Mouse (Mus musculus): ENCODE results near the gene Zfp710.
A peak's percentile ranks its signal among the peaks of the same experiment; 100 is the strongest.
"Not testable (repeated sequence)": the region's sequence is repeated elsewhere in the genome, so short reads cannot be mapped to it uniquely, and the experiment has no call there.

Zfp710 gene

DNA sequence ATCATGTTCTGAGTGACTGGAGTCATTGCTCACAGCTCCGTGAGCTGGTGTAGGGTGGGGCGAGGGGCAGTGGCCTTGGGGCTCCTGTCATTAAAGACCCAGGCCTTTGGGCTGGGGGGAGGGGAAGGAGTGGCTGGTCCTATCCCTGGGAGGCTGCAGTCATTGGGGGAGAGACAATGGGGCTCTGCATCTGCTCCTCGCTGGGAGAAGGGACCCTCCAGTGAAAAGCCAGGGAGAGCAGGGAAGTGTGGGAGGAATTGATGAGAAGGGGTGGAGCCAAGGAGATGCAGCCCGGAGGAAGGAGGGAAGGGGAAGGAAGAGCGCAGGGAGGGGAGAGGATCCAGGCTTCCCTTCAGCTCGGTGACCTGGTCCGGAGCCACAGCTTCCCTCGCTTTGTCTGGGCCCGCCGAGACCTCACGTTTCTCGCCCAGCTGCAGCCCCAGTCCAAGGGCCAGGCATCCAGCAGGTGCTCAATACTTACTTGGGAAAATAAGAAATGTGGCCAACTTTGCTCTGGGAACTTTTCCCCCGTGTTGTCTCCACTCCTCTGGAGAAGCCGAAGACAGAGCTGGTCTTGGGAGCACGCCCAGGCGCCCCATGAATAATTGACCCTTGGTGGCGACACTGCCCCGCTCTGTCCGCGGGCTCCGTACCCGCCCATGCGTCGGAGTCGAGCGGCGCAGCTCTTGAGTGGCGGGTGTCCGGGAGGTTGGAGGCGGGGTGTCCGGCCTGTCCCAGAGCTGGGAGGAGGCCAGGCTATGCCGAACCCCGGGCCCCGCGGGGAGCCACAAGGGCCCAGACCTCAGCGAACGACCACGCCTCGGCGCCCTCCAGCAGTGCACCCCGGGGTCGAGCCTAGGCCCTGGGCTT, at the start of gene Zfp710:
Zfp710 (plus strand) TSS at position 294 of the 870 bp plus-strand sequence.
- peak; percentile 77 for DNase-seq

DNA sequence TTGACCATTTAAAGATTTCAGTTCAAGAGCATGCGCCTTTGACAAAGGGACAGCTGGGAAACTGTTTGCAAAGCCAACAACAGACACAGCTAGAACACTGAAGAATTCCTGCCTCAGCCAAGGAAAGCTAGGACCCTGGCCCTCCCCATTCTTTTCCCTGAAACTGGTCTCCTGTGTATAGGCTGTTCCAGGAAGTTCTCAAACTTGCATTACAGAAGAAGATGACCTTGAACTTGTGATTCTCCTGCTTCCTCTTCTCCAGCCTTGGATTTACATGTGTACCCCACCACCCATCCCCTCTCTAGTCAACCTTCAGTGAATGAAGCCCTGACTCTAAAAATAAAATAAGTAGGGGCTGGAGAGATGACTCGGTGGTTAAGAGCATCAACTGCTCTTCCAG, 49.3 kb upstream of the Zfp710 start:
- no peak for DNase-seq

DNA sequence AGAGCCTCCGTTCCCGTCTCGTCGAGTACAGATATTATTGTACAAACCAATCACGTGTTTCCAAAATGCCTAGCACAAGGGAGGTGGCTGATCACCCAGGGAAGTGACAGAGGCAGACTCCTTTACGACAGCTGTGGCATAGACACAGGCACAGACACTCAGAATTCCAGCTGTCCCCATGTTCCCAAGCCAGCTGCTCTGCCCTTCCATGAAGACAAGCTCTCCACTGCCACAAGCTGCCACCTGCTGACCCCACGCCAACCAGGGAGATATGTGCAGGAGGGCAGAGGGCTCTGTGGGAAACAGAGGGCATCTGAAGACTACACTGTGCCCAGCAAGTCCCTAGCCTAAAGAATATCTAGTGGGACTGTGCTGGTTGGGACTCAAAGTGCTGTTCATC, 37.9 kb upstream of the Zfp710 start:
- no peak for DNase-seq

DNA sequence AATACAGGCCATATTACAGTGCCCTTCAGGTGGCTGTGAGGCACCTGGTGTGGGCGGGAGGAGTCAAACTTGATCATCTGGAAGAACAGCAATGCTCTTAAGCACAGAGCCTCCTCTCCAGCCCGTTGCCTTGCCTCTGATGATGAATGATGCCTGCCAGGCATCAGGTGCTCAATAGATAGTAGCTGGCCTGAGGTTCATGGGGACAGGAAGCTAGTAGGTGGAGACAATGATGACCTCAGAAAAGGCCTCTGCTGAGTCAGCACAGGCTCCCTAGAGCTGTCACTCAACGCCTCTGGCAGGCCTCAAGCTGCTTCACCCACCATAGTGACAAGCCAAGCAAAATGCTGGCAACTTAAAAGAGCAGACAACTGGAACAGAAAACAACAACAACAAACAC, 36.9 kb upstream of the Zfp710 start:
- DNase-seq = no peak

DNA sequence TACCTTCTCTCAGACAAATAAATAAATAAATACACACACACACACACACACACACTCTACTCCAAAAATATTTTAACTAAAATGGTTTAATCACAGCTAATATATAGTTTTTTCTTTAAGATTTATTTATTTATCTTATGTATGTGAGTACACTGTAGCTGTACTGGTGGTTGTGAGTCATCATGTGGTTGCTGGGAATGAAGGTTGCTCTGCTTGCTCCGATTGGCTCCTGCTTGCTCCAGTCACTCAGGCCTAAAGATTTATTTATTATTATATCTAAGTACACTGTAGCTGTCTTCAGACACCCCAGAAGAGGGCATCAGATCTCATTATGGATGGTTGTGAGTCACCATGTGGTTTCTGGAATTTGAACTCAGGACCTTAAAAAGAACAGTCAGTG, 36.1 kb upstream of the Zfp710 start:
- DNase-seq = not testable (repeated sequence)

DNA sequence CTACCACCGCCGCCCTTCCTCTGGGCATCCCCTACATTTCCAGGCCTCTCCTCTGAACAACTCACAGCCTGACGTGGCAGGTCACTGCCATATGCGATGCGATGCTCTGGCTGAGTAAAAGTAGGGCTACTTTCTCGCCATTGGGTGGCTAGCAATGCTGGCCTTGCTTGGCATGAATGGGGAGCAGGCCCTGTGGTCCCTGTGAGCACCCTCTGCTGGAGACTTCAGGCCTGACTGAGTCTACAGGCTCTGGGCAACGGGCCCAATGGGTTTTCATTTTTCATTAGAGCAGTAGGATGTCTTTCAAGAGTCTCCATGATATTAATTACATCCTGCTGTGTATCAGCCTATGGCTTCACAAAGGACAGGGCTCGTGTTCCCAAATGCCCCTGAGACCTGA, 30.1 kb upstream of the Zfp710 start:
- peak; percentile 45 for DNase-seq

DNA sequence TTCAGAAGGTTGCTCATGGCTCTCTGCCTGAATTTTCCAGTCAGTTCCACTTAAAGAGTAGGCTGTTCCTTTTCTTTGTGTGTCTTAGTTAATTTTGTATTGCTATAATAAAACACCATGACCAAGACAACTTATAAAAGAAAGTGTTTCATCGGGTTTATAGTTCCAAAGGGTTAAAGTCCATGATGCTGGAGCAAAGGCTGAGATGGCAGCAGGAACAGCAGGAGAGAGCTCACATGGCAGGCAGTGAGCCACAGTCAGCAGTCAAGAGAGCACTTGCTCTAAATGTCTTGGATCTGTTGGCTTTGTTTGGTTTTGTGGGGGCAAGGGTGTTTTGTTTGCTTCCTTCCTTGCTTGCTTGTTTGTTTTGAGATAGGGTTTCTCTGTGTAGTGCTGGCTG, 26.9 kb upstream of the Zfp710 start:
- no peak for DNase-seq

DNA sequence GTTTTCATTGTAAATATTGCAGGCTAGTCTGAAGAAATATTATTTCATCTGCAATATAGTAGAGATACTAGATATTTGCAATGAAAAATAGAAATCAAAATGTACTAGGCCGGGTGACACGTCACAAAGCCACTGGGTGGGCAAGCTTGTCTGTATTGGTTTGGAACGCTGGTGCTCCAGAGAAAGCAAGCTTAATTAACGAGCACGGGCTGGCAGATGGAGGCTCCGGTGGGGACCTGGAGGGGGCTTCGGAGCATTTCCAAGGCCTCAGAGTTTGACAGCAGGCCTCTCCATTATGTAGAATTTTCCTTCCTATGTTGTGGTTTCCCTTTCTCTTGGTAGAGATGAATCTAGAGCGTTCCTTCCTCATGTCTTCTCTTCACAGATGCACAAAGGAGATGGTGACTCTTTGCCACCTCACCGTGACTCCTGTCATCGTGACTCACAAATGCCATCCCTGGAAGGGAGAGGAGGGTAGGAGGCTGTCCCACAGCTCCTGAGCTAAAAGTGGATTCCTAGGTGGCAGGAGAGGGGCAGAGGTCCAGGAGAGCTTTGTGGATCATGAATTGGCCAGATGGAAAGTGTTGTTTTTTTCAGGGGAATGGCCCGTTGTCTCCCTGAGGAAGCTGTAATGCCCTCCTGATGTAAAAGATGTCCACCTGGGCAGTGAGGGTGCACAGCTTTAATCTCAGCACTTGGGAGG, 22.1 kb upstream of the Zfp710 start:
- DNase-seq = peak; percentile 28

DNA sequence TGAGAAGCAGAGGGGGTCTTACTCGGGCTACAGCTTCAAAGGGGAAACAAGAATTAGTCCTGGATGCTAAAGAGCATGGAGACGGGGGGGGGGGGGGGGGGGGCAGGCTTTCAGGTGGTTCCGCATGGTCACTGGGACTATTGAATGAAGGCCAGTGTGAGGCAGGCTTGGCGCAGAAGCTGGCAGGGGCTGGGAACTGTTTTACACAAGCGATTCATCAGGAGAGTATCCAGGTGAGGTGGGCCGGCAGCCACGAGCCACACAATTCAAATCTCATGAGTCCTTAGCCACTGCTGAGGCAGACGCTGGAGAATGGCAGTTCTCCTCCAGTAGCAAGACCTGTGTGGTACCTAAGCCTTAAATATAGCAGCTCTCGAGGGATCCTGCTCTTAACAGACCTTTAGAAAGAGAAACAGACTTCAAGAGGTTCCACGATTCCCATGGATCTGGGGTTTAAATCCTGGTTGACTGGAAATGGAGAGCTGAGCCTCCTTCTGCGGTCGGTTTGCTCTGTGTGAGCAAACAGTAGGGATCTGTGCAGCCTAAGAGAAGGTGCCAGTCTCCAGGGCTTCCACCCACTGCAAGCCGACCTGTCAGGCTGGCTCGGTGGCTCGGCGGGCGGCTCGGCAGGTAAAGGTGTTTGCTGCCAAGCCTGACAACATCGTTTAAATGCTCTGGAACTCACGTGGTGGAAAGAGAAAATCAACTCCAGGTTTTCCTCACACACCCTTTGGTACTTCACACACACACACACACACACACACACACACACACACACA, 19.6 kb upstream of the Zfp710 start:
- DNase-seq = peak; percentile 22

DNA sequence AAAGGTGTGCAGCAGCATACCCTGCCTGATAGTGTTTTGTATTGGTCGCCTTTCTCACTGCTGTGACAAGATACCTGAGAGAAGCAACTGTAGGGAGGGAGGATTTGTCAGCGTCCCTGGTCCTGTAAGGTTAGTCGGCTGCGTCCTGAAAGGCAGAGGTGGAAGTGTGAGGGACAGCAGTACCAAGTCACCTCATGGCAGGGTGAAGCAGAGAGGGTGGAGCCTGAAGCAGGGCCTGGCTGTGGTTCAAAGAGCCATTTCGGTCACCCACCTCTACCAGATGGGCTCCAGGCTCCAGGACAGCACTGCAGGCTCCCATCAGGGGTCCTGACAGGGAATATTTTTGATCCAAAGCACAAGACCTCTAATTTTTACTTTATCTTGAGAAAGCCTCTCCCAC, 13.9 kb upstream of the Zfp710 start:
- DNase-seq = no peak

DNA sequence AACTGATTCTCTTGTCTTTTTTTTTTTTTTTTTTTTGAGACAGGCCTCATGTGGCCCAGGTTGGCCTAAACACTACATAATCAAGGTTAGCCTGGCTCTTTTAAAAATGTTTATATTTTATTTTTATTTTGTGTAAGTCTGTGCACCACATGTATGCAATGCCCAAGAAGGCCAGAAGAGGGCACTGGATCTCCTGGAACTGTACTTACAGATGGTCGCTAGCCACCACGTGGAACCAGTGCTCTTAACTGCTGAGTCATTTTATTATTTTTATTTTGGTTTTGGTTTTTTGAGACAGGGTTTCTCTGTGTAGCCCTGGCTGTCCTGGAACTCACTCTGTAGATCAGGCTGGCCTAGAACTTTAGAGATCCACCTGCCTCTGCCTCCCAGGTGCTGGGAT, 13.1 kb upstream of the Zfp710 start:
- DNase-seq = no peak

DNA sequence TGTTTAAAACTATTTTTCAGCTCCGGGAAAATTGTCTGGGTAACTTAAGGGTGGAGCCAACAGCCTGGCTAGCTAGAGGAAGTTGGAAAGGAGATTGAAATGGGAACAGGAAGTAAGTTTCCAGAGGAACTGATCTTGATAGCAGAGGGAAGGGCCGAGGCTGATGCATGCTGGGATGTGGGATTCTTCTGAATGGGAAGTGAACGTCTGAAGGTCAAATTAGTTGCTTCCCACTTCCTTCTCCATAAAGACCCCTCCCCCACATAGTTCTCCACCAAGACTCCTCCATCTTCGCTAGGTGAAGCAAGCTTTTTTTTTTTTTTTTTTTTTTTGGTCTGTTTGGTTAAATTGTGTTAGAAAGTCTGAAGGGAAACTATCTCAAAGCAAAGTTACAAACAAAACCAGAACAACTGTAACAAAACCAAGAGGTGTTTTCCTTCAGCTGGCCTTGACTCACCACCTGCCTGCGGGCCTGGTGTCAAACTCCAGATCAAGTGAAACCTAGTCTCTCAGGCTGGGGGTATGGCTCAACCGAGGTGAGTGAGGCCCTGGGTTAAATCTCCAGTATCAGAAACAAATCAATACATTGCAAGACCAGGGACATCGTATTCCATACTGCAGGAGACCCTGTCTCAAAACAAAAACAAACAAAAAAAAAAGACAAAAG, 10.6 kb upstream of the Zfp710 start:
- DNase-seq = no peak

DNA sequence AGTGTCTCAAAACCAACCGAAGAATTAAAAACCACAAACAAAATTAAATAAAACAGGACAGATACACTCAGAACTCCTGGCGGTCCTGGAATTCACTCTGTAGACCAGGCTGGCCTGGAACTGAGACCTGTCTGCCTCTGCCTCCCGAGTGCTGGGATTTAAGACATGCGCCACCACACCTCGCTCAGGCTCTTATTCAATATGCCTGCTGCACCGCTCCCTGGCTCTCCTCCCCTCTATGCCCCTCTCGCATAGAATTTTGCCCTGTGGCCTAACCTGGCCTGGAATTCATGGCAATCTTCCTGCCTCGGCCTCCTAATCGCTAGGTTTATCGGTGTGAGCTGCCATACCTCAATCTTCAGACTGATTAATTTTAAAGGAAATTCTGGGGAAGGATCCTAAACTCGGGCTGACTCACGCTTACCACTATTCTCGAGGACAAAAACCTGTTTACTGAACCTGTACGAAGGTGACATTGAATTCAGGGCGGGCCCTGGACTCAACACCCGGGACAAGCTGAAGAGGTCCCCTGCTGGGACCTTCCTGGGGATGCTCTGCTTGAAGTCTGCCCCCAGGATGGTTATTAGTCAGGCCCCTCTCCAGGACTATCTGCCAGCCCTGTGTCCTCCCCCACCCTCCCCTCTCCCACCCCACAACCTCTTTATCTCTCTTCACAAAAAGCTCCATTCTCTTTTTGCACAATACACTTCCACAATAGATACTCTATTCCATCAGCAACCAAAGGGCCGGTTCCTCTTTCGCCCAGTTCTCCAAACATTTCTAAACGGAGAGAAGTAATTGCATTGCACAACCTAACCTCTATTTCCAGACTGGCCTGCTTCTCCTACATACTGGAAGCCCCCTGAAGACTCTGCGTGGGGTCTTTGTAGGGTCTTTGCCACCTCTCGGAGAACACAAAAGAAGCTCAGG, 9.5 kb upstream of the Zfp710 start:
- DNase-seq = no peak

DNA sequence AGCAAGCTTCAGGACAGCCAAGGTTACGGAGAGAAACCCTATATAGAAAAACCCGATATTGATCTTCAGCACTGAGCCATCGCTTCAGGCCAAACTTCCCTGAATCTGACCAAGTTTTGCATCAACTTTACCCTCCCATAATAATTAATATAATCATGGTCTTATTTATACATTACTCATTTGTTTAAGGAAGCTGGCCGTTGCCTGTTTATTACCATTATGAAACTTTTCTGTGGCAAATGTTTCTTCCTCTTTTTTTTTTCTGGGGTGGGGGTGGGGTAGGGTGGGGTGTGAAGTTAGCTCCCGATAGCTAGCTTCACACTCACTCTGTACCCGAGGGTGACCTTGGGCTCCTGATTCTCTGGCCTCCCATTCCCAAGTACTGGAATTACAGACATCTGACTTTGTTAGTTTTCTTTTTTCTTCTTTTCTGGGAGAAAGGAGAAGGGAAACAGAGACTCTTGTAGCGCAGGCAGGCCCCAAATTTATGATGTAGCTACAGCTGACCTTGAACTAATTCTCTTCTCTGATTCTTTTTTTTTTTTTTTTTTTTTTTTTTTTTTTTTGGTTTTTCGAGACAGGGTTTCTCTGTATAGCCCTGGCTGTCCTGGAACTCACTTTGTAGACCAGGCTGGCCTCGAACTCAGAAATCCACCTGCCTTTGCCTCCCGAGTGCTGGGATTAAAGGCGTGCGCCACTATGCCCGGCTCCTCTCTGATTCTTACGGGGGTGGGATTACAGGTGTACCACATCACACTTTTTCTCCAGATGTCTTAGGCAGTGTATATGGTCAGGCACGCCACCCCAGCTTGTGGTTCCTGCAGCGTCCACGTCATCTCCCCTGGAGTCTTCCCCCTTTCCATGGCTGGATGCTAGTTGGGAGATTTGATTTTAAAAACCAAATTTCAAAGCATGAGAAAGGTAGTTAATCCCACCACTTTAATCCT, 5.8 kb upstream of the Zfp710 start:
- DNase-seq = no peak

DNA sequence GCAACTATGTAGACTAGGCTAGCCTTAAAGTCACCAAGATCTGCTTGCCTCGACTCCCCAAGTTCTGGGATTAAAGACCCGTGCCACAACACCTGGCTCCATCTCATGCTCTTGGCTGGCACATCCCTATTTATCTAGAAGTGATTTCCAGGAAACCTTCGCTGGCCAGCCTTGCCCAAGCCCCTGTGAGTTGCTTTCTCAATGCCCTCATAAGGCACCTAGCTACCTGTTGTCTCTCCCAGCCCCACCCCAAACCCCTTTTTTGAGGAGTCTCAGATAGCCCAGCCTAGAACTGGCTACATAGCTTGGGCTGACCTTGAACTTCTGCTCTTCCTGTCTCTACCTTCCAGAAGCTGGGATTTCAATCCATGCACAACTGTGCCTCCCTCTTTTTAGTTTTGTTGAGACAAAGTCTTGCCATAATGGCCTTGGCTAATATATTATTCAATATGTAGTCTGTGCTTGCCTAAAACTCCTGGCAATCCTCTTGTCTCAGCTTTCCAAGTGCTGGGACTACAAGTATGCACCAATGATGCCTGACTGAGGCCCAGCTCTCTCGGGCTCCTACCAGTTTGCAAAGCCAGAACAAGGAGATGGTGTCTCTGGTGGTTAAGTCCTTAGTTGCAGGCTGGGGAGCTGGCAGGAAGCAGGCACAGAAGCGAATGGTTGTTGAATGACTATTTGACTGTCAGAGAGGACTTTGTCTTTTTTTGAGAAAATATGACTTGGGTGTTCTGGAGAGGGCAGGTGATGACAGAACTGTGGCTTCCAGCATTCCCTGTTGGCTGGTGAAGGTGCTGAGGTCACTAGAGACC, 786 bp upstream of the Zfp710 start:
- DNase-seq = peak; percentile 23

DNA sequence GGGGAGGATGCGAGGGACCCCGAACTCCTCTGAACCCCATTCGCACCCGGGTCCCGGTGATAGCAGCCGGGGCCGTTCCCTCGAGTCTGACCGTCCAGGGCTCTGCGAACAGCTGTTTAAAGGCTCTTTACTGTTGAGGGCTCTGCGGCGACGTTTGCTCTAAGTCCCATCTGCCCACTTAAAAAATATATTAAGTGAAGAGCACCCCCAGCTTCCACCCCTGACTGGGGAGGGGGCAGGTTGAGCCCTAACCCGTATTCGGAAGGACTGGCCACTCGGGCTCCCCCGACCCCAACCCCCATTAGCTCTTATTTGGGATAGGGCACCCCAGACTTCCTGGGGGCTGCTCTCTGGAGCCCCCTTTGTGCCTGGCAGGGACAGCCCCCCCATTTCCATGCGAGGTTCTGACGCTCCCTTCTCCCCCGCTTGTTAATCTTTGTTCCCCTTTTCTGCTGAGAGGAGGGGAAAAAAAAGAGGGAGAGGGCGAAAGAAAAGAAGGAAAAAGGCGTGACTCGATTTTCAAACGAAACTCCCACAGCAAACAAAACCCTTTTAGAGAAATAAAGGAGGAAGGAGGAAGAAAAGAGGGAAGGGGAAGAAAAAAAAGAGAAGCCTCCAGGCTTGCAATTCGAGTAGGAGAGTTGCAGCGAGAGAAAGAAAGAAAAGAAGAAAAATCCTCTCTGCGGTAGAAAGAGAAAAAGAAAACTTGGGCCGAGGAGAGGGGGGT, 940 bp downstream of the Zfp710 start:
- DNase-seq = peak; percentile 50

DNA sequence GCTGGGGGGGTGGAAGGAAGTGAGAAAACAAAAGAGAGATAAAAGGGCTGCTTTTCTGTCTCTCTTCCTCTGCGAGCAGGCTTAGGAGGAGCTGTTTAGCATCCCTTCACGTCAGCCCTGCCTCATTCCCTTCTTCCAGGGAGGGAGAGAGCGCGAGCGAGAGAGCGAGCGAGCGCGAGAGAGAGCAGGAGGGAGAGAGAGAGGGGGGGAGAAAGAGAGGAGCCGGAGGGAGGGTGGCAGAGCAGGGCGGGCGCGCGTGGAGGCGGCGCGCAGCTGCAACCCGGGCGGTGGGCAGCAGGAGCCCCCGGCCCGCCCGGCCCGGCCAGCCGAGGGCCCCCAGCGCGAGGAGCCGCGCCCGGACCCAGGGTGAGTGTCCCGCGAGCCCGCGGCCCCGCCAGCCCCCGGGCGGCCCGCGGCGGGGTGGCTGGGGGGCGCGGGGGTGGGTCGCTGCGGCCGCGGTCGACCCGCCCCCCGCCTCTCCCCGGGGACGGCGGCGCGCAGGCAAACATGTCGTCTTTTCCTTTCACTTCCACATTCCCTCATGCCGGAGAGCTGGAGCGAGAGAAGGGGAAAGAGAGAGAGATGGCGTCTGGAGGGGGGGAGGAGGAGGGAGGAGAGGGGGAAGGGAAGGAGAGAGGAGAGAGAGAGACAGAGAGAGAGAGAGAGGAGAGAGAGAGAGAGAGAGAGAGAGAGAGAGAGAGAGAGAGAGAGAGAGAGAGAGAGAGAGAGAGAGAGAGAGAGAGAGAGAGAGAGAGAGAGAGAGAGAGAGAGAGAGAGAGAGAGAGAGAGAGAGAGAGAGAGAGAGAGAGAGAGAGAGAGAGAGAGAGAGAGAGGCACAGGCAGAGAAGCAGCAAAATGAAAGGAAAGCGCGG, 1.7 kb downstream of the Zfp710 start:
- DNase-seq = peak; percentile 64

Data from cerebellum, adult 9-11 months (tissue).